Mouse (Mus musculus) adrenal gland, postnatal 0 days (tissue): Measurements from ENCODE around the gene 4933415A04Rik. TPM values are rescaled to one million over a fixed set of nuclear protein-coding genes. Genes with fewer than 3 reads are reported as not detected.

Experiments used
- polyA plus RNA-seq: library from polyadenylated mRNA; unstranded; fragments of >200 nt; fragmentation: Nextera tagmentation; extraction: Ambion mirVana; gene quantifications from 2 replicates; pipeline ENCODE4 v1.2.1, GENCODE M21; 2015

4933415A04Rik gene
- polyA plus RNA-seq: 1.5 and 2.1 TPM in 2 replicates

DNA sequence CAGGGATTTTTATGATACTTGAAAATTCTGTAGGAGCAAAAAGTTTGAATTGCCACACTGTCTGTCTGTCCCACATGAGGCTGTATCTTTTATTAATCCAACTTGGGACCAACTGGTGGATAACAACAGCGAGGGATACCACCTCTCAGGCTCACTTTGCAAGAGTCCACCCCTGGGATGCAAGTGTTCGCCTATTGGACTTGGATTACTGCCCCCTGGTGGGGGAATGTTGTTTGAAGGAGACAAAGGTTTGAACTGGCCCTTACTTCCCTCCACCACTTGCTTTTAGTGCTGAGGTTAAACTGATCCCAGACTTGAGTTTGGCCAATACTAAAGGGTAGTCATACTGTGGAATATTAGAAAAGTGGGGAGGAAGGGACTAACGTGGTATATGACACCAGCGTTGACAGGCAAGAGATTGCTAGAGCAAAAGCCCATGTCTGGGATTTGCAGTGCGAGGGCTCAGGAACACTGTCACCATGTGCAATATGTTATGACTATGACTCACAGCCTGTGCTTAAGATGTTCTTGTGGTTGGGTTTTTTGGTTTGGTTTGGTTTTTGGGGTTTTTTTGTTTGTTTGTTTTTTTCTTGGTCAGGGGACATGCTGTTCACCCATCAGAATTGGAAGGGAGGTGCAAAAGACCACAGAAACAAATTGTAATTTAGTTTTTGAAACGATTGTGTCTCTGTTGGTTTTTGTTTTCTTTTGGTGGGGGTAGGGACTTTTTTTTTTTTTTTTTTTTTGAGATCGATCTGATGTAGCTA is at the start of gene 4933415A04Rik:
TSS of gene 4933415A04Rik (plus strand) at position 717 of the 767 bp plus-strand sequence.

DNA sequence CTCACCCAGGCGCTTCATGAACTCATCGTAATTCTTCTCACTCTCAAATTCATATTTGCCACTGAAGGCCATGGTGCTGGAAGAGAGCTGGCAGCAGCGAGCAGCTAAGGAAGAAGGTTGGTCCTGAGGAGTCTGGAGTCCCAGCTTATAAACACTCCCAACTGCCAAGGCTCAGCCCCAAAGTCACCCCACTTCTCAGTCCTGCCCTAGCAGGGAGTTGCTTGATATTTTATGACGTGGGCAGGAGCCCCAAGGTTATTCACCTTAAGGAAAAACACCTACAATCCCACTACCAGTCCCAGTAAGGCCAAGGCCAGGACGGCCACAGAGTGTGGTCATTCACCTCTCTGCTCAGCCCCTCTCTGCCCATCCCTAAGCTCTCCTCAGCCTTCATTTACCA is 14.6 kb downstream of the 4933415A04Rik start, which contains the start of gene Fabp6:
TSS of gene Fabp6 (minus strand) at position 101 of the 400 bp plus-strand sequence.

Other genes with a start within 250 kb of the 4933415A04Rik start
- 146 and 200 TPM in 2 replicates for gene Pttg1, start 160.8 kb upstream of the 4933415A04Rik start, polyA plus RNA-seq
- 45.2 and 62.5 TPM in 2 replicates for gene Slu7, start 153.3 kb upstream of the 4933415A04Rik start, polyA plus RNA-seq
- gene C1qtnf2, start 112.8 kb upstream of the 4933415A04Rik start, polyA plus RNA-seq: 39.4 and 81.6 TPM in 2 replicates
- gene Ccnjl, start 58.3 kb upstream of the 4933415A04Rik start, polyA plus RNA-seq: 6.0 and 6.5 TPM in 2 replicates
- 1.8 TPM in 1 of 2 replicates, not detected in the other for gene Fabp6, start 14.5 kb downstream of the 4933415A04Rik start, polyA plus RNA-seq
- 13.7 and 16.8 TPM in 2 replicates for gene Pwwp2a, start 95.0 kb downstream of the 4933415A04Rik start, polyA plus RNA-seq
- gene Ttc1, start 161.0 kb downstream of the 4933415A04Rik start, polyA plus RNA-seq: 79.5 and 89.2 TPM in 2 replicates